Mouse (Mus musculus) C2C12 (cell line): ENCODE data around the gene Papolg.

Source experiments
- CTCF ChIP-seq: IDR thresholded peaks from one replicate; pipeline ENCODE4 v1.5.1; 2011; ENCODE audit not compliant: control insufficient read depth, insufficient read depth, insufficient read length
- MAX ChIP-seq: IDR thresholded peaks from one replicate; pipeline ENCODE4 v1.6.1; 2011; ENCODE audit warnings: mild to moderate bottlenecking, control low read depth
- MYOD1 ChIP-seq: IDR thresholded peaks from one replicate; pipeline ENCODE4 v1.6.1; 2011; ENCODE audit warnings: low read depth; ENCODE audit not compliant: control insufficient read depth, insufficient read length
- MYOG ChIP-seq: IDR thresholded peaks from one replicate; pipeline ENCODE4 v1.6.1; 2011; ENCODE audit not compliant: control insufficient read depth, insufficient read length; ENCODE audit errors: extremely low read depth
- USF1 ChIP-seq: IDR thresholded peaks from one replicate; pipeline ENCODE4 v1.6.1; 2011; ENCODE audit warnings: low read depth, mild to moderate bottlenecking, control low read depth, moderate library complexity

DNA sequence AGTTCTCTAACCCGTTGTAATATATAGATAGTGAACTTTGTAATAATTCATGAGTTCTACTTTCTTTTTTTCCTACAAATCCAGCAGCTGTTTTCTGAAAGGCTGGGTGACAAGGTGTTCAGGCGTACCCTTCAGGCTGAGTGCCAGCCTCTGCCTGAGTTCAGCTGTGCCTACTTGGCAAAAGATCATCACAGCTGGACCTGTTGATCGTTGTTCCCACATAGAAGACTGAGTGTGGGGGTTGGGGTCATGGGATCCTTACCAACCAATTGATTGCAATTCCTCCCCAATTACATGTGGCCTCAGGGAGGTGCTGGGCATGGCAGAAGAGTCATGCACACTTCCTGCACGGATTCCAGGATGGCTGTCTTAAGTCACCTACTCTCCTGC, 38.3 kb downstream of the Papolg start:
- TF ChIP-seq MAX: no peak
- no peak for TF ChIP-seq CTCF
- no peak for TF ChIP-seq MYOG
- TF ChIP-seq MYOD1: no peak
- no peak for TF ChIP-seq USF1
